Mouse (Mus musculus) myocyte (in vitro differentiated cells): Measurements from ENCODE around the gene R3hdm4.

ENCODE experiments used
- MAX ChIP-seq: IDR thresholded peaks from one replicate; pipeline ENCODE4 v1.6.1; 2011; ENCODE audit warnings: low read depth, mild to moderate bottlenecking, control low read depth
- MYOG ChIP-seq, 3 experiments: IDR thresholded peaks; one replicate each; pipeline ENCODE4 v1.6.1; 2011; ENCODE audit warnings: control low read depth in 2 of 3, low read depth in 2 of 3, mild to moderate bottlenecking in 2 of 3; ENCODE audit not compliant: insufficient read length in 2 of 3, control insufficient read depth in 1 of 3, insufficient read depth in 1 of 3
- POLR2A ChIP-seq: IDR thresholded peaks from one replicate; pipeline ENCODE4 v1.6.1; 2011; ENCODE audit warnings: low read depth, mild to moderate bottlenecking, control low read depth, moderate library complexity; ENCODE audit not compliant: insufficient read length

DNA sequence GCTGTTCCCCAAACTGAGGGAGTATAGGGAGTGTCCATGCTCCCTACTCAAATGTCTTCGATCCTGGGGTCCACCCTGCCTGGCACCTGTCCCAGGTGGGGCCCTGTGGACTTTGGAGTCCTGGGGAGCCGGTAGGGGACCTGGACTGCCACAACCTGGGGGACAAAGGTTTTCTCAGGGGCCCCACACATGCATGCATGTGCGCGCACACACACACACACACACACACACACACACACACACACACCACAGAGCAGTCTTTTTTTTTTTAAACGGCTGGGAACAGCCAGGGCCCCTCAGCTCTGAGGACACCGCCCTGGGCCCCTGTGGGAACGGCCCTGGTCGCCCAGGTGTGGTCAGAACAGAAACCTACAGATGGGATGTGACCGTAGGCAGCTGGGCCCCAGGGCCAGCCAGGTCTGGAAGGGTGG lies 22.5 kb upstream of the R3hdm4 start:
- TF ChIP-seq MAX (no peak), POLR2A (no peak), MYOG (IDR thresholded peaks at IDR 0.05; ENCODE audit: control insufficient read depth in 1 of 3, insufficient read depth in 1 of 3, insufficient read length in 2 of 3, low read depth in 2 of 3) (no peak)
